Mouse (Mus musculus) cerebellum, postnatal 36 days (tissue): ENCODE data around the gene Dlgap1.

Experiments used
- DNase-seq, 2 experiments: peaks; one replicate each; pipeline ENCODE4 v3.0.0; 2021 to 2022; ENCODE audit warnings: mixed read lengths in 2 of 2

The Dlgap1 gene

DNA sequence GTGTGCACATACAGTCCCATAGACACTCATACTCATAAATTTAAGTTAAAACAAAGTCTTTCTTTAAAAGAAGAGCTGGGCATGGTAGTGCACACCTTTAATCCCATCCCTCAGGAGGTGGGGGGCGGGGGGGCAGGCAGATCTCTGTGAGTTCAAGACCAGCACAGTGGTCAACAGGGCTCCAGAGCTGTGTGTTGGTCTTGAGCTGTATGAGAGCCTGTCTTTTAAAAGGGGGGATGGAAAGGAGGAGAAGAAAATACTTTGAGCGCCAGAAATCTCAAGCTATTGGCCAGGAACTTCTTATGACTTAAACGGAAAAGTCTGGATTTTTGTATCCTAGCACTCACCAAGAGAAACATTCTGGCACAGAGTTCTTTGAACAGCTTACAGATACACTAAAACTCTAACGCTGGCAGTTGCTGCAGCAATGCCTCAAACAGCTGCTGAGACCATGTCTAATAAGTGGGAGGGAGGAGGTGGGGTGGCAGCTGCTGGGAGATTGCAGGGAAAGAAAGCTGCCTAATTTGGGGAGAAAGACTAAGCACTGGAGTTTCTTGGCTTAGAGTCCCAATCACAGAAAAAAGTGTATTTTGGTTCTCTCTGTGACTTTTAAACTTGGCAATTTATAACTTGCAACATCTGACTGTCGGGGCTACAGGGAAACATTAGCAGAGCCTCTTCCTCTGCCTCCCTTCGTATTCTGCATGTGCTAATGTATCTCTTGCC, 660.9 kb downstream of the Dlgap1 start:
- no peak for DNase-seq

GRCm38 (mm10) chr17:70633181-70633944, 664.5 kb downstream of the Dlgap1 start:
- peak; percentile 88 to 94 for DNase-seq

GRCm38 (mm10) chr17:70643211-70643610, 674.3 kb downstream of the Dlgap1 start:
- no peak for DNase-seq

GRCm38 (mm10) chr17:70646641-70647040, 677.8 kb downstream of the Dlgap1 start:
- DNase-seq, result no peak

- DNase-seq, result no peak
These were observed 692.5 kb downstream of the Dlgap1 start for GRCm38 (mm10) chr17:70661382-70661781.

DNA sequence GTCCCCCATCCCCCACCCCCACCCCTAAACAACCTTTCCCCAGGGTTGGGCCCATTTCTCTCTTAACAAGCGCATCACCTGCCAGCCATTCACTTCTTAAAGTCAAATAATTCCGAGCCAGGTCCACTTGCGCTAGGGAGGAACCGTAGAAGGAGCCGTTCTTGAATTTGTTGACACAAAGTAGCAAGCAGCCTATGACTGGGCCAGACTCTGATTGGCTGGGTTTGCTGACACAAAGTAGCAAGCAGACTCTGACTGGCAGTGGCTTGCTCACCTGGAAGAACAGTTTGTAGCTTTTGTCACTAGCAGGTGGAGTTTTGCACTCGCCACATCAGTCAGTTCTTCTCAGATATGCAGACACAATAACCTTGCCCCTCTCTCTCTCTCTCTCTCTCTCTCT, 695.1 kb downstream of the Dlgap1 start:
- DNase-seq, result no peak

DNA sequence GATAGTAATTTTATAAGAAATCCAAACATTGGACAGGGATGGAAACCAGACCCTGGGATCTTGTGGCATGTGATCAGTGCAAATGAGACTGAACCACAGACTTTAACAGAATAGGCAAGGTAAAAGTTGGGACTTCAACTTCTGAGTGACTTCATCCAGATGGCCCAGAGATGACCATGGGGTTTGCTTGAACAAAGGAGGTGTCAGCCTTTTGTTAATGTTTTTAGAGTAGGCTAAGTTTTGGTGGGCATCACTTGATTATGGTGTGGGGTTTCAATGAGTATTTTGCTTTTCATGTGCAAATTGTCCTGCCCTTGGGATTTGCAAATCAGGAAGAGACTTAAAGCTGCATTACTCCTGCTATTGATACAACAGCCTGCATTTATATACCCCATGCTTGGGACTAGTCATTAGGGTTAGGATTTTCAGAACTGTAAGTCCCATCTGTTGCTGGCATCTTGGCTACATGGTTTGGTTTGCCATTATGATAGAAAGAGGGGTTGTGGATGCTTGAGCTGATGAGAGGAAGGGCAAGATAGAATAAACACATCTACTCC, 695.7 kb downstream of the Dlgap1 start:
- DNase-seq, result no peak

GRCm38 (mm10) chr17:70673985-70674384, 705.1 kb downstream of the Dlgap1 start:
- DNase-seq, result no peak

- DNase-seq, result no peak
These were observed 707.6 kb downstream of the Dlgap1 start for GRCm38 (mm10) chr17:70676522-70676921.

- DNase-seq, result peak; percentile 79 to 86
These were observed 714.8 kb downstream of the Dlgap1 start for GRCm38 (mm10) chr17:70683561-70684167.

- DNase-seq, result no peak
These were observed 721.3 kb downstream of the Dlgap1 start for GRCm38 (mm10) chr17:70690174-70690573.

DNA sequence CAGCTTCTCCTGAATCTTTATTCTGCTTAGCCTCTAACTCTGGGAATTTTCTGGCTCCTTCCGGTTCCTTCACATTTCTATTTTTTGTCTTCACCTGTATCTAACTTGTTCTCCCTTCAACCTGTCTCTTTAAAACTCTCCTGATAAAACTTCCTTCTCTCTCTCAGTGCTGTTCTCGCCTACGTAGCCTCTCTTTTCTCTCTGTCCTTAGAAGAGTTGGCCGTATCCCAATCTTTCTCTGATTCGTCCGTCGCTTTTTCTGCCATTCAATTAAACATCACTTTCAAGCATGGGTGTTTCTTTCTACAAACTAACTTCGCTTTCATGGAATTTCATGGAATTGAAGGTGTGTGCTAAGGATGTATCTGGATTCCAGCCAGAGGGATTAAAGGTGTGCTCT, 721.7 kb downstream of the Dlgap1 start:
- no peak for DNase-seq

DNA sequence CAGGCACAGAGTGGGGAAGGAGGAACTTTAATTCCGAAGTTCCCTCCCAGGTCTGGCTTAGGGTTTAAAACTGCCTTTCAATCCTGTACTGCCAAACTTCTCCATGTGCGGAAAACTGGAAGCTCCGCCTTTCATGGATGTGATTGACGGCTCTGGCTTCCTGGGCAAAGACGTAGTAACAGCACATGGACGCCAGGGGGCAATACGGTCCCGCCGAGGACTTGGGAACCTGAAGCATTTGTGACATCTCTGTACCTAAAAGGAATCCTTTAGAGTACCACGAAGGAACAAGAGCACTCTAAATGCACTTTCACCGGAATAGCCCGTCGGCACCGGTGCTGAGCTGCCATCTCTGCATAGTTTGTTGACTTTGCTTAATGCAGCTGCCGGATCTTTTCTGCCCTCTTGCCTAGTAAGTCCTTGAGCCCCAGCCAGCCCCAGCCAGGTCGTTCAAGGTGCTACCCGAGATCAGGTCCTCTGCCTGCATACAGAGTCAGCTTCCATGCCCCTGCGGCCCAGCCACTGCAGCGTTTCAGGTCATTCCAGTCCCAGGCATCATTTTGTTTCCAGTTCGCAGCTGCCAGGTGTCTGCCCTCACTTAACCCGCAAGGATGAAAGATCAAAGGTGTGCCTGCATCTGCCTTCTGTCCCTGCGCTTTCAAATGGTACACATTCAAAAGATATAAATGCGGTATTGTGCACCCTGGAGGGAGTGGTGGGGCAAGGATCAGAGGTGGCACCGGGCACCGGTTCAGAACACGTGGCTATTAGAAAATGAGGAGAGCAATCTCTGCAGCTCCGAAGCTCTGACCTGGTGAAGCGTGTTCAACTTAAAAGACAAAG, 738.3 kb downstream of the Dlgap1 start:
- peak; percentile 78 to 82 for DNase-seq

DNA sequence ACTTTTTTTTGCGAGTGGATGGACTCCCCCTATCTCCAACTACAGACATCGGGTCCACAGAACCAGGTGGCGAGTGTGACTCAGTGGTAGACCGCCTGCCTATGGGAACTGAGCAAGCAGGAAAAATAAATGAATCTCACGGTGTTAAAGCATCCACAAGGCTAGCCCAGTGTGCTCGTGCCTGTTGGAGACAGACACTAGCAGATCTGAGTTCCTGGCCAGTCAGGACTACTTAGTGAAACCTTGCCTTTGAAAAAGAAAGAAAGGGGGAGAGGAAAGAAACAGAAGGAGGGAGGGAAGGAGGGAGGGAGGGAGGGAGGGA, 738.9 kb downstream of the Dlgap1 start:
- no peak for DNase-seq

- DNase-seq, result no peak
These were observed 740.7 kb downstream of the Dlgap1 start for GRCm38 (mm10) chr17:70709545-70709944.

- no peak for DNase-seq
These were observed 744.6 kb downstream of the Dlgap1 start for GRCm38 (mm10) chr17:70713470-70713869.

GRCm38 (mm10) chr17:70719684-70720324, 750.9 kb downstream of the Dlgap1 start:
- DNase-seq, result no peak

GRCm38 (mm10) chr17:70720766-70721165, 751.9 kb downstream of the Dlgap1 start:
- no peak for DNase-seq

GRCm38 (mm10) chr17:70722146-70722545, 753.3 kb downstream of the Dlgap1 start:
- DNase-seq, result no peak

DNA sequence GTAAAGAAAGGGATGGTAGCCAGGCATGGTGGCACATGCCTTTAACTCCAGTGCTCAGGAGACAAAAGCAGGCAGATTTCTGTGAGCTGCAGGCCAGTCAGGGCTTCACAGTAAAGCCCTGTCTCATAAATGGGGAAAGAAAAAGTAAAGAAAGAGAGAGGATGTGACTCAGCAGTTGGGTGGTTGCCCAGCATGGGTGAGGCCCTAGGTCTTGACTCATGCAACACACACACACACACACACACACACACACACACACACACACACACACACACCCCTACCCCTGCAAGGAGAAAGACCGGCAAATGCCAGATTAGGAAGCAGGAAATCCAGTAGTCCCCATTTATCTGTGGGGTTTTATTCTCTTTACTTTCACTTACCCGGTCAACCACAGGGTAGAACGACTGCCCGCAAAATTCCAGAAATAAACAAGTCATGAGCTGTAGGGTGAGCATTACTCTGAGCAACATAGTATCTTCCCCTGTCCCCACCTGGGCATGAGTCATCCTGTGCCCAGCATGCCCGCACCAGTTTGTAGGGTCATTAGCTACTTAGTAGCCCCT, 759.9 kb downstream of the Dlgap1 start:
- DNase-seq, result no peak

DNA sequence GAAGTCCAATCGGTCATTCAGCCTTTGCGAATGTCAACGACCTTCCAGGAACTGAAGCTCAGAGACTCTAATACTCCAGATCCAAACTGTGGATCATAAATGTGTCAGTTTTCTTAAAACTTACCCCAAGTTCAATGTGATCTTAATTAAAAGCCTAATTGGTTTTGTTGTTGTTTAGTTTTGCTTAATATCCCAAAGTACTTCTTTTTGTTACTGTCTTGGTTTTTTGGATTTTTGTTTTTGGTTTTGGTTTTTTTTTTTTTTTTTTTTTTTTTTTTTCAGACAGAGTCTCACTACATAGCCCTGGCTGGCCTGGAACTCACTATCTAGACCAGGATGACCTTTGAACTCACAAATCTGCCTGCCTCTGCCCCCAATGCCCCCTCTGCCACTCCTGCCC, 765.9 kb downstream of the Dlgap1 start:
- DNase-seq, result no peak

- DNase-seq, result no peak
These were observed 766.5 kb downstream of the Dlgap1 start for GRCm38 (mm10) chr17:70735396-70735795.
